Mouse (Mus musculus) embryonic facial prominence, embryonic 10.5 days (tissue): ENCODE measurements around the gene Cadps. TPM values are rescaled to one million over a fixed set of nuclear protein-coding genes. Genes with fewer than 3 reads are reported as not detected.
A peak's percentile ranks its signal among the peaks of the same experiment; 100 is the strongest.

ENCODE experiments used
- DNase-seq: peaks from one replicate; pipeline ENCODE4 v3.0.0-alpha.2; 2017; ENCODE audit warnings: low spot score
- H3K27ac ChIP-seq: fragments of 300-500 bp; sonication (generic); replicated peaks from 2 replicates; pipeline ENCODE4 v1.5.1; 2016; ENCODE audit warnings: mild to moderate bottlenecking
- H3K27me3 ChIP-seq: fragments of 300-500 bp; sonication (generic); replicated peaks from 2 replicates; pipeline ENCODE4 v1.6.1; 2016; ENCODE audit warnings: low read depth, mild to moderate bottlenecking; ENCODE audit not compliant: poor library complexity, severe bottlenecking
- H3K36me3 ChIP-seq: fragments of 300-500 bp; sonication (generic); replicated peaks from 2 replicates; pipeline ENCODE4 v1.6.1; 2016; ENCODE audit warnings: mild to moderate bottlenecking, moderate library complexity
- H3K4me1 ChIP-seq: fragments of 300-500 bp; sonication (generic); 2 replicates; pipeline ENCODE4 v1.6.1; 2016
- H3K4me3 ChIP-seq: fragments of 300-500 bp; sonication (generic); 2 replicates; pipeline ENCODE4 v1.5.1; 2016; ENCODE audit warnings: mild to moderate bottlenecking, moderate library complexity
- H3K9me3 ChIP-seq: fragments of 300-500 bp; sonication (generic); 2 replicates; pipeline ENCODE4 v1.6.1; 2016; ENCODE audit warnings: mild to moderate bottlenecking
- WGBS: fragments of 180-500 bp; shearing (Covaris S2); methylation state at CpG from one replicate; pipeline ENCODE4 v1.1.7; 2016; 5-methylcytosine and 5-hydroxymethylcytosine counted together
- polyA plus RNA-seq: library from polyadenylated mRNA; unstranded; fragments of >200 nt; fragmentation: Nextera tagmentation; extraction: Ambion mirVana; gene quantifications from 2 replicates; pipeline ENCODE4 v1.2.1, GENCODE M21; 2016

Cadps gene
- polyA plus RNA-seq, result 2.0 and 2.6 TPM in 2 replicates

DNA sequence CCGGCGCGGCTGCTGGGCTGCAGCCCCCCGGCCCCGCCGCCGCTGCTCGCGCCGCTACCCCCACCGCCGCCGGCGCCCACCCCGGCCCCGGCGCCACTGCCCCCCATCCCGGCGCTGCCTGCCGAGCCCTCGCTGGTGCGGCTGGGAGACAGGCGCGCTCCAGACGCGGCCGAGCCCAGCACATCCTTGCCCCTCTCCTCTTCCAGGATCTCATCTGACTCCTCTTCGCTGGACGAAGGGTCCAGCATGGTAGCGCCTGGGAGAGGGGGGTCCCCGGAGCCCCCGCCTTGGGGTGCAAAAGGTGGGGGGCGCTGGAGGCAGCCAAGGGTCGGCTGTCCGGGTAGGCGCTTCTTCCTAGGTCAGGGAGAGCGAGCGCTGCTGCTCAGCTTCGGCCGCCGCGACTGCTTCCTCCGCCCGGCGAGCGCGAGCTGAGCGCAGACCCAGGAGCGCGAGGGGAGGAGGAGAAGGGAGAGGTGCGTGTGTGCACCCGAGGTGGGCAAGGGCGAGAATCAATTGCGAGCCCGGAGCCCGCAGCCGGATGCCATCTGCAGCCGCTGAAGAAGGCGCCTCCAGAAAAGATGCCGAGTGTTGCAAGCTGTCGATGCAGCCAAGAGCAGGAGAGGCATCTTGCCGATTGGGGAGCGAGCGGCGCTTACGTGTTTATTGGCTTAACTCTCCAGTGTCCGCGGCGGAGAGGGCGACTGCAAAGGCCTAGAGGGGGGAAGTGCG lies at the start of gene Cadps:
Gene Cadps, minus strand, starts transcription at position 589 of the 729 bp plus-strand sequence.
- WGBS, result under 1% methylated on average over 71 of the region's 71 CpGs
- peak within 1 kb of the TSS; percentile 75 for H3K27ac ChIP-seq
- no peaks in the 10 kb centered on the region for H3K36me3 ChIP-seq

DNA sequence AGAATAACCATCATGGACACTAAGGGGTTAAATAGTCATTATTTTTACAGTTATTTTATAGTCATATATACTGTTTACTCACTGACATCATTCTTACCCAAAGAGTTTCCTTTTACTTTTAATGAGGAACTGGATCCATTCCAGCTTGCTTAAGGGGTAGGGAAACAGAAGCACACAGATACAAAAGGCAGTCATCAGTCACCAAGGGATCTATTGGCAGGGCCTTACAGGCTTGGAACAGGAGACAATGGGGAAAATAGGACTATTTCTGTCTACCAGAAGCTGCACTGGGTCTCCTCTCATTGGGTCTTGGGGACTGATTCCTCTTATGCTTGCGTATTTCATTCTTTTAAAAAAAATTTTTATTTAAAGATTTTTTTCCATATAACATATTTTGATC lies 46.7 kb upstream of the Cadps start:
- Histone ChIP-seq H3K9me3 (no peaks in the 10 kb centered on the region), H3K36me3 (no peaks in the 10 kb centered on the region), H3K27me3 (no peaks in the 10 kb centered on the region), H3K4me3 (no peak overlapping the region), H3K27ac (no peak overlapping the region), H3K4me1 (no peaks in the 10 kb centered on the region)
- WGBS, result 98% methylated on average over 1 of the region's 1 CpGs
- no peak for DNase-seq

More for the DNA sequence above, at the start of gene Cadps:
- peaks cover 26% of the 10 kb centered on the region for H3K27me3 ChIP-seq
- DNase-seq, result peak; percentile 63
- H3K4me1 ChIP-seq, result peaks cover 19% of the 10 kb centered on the region
- H3K4me3 ChIP-seq, result peak within 1 kb of the TSS; percentile 62
- H3K9me3 ChIP-seq, result no peaks in the 10 kb centered on the region

DNA sequence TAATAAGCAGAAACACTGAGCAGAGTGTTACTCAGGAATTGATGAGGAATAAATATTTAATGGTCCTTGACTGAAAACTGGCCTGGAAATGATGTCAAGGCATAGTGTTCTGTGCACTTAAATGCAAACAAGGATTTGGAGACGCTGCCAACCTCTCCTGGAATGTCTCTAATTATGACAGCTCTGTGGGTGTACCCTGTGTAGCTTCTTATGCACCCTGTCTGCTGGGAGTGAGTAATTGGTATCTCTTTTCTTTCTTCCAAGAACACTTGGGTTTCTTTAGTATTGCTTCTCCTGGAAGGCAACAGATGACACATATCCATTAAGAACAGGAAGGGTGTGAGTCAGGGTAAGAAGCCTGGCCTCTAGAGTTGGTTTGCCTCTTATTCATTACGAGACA lies 42.4 kb upstream of the Cadps start:
- no peak for DNase-seq
- Histone ChIP-seq H3K27me3 (no peaks in the 10 kb centered on the region), H3K27ac (no peak overlapping the region), H3K36me3 (no peaks in the 10 kb centered on the region), H3K4me1 (no peaks in the 10 kb centered on the region), H3K4me3 (no peak overlapping the region), H3K9me3 (no peaks in the 10 kb centered on the region)
- WGBS, result 76% methylated on average over 2 of the region's 2 CpGs

DNA sequence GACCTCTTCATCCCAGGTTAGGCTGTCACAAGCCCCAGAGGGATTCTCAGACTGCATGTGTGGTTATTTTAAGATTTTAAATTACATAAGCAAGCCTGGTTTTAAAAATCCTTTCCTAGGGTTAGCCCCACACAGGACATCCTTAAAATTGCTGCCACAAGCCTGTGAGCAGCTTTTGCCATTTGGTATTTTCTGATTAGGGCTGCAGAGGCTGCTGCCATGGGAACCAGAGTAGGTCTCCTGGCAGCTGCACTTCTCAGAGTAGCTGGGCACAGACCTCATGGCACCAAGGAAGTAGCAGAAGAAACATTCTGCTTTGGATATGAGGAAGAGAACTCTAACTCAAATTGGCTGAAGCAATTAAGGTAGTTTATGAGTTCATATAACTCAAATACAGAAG lies 21.0 kb upstream of the Cadps start:
- no peaks in the 10 kb centered on the region for H3K4me1 ChIP-seq
- no peak overlapping the region for H3K4me3 ChIP-seq
- H3K27ac ChIP-seq, result no peak overlapping the region
- no peaks in the 10 kb centered on the region for H3K36me3 ChIP-seq
- no peak for DNase-seq
- H3K27me3 ChIP-seq, result no peaks in the 10 kb centered on the region
- H3K9me3 ChIP-seq, result no peaks in the 10 kb centered on the region

DNA sequence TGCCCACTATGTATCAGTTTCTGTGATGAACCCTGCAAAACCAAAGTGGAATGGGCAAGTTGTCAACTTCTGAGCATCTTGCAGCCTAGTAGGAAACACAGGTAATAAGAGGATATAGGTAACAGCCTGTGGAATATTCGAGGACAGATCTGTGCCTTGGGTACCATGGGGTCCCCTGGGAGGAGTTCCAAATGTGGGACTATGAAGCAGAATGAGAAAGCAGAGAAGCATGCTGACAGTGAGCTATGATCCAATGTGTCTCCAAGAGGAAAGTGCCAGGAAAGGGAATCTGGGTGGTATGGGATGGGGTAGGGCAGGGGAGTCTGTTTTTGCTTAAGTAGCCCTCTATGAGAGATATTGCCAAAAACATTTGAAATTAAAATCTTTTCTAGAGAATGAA lies 16.6 kb upstream of the Cadps start:
- no peak for DNase-seq
- H3K4me3 ChIP-seq, result no peak overlapping the region
- no peak overlapping the region for H3K27ac ChIP-seq
- no peaks in the 10 kb centered on the region for H3K36me3 ChIP-seq
- no peaks in the 10 kb centered on the region for H3K4me1 ChIP-seq
- 84% methylated on average over 1 of the region's 1 CpGs for WGBS
- no peaks in the 10 kb centered on the region for H3K9me3 ChIP-seq
- no peaks in the 10 kb centered on the region for H3K27me3 ChIP-seq

DNA sequence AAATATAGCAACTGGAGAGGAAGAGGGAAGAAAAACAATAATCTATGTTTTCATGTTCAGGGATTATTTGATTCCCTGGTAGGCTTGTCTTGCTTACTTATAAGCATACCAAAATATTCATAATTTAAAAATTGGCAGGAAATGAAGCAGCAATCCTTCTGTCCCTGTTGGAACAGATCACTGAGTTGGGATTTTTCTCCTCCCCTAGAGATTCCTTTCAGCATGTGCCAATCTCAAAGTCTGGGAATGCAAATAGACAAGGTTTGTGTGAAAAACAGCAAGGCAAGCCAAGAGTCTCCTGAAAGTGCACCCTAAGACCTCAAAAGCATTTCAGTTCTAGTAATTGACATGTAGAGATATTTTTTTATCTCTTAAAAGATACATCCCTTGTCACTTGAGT lies 16.1 kb upstream of the Cadps start:
- no peak for DNase-seq
- H3K27ac ChIP-seq, result no peak overlapping the region

DNA sequence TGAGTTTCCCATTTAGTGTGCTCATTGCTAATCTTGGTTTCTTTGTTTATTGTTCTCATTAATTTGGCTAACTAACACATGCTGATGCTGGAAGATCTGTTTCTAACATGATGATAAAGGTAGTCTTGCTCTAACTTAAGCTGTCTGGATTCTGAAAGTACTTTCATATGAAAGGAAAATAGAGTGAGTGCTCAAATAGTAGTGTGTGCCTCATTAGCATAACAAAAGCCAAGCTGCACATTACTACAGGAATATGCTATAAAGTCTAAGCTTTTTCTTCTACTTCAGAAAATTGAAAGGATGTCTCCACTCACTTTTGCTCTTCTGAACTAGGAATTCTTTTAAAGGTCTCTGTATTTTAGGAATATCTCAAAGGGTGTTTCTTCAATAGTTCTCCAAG lies 15.4 kb upstream of the Cadps start:
- Histone ChIP-seq H3K27ac (no peak overlapping the region), H3K27me3 (no peaks in the 10 kb centered on the region), H3K4me1 (no peaks in the 10 kb centered on the region), H3K9me3 (no peaks in the 10 kb centered on the region), H3K36me3 (no peaks in the 10 kb centered on the region), H3K4me3 (no peak overlapping the region)
- no peak for DNase-seq

More for the DNA sequence above, 16.1 kb upstream of the Cadps start:
- Histone ChIP-seq H3K4me3 (no peak overlapping the region), H3K36me3 (no peaks in the 10 kb centered on the region), H3K4me1 (no peaks in the 10 kb centered on the region), H3K27me3 (no peaks in the 10 kb centered on the region), H3K9me3 (no peaks in the 10 kb centered on the region)

DNA sequence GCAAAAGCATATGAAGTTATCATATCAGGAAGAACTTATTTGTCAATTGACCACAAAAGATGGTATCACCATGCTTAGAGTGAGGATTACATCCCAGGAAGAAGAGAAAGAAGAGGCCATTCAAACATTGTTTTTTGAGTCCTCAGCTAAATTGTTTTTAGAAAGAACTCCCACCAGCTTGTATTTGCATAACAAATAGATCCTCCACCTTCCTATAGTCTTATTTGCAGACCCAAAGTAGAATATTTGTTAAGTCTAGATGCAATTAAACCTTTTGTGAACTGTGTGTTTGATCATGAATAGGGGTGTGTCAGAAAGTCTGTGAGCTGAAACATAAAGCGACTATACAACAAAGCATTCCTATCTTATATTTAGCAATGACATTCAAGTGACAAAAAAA lies 15.0 kb upstream of the Cadps start:
- Histone ChIP-seq H3K9me3 (no peaks in the 10 kb centered on the region), H3K4me3 (no peak overlapping the region), H3K36me3 (no peaks in the 10 kb centered on the region), H3K27me3 (no peaks in the 10 kb centered on the region), H3K27ac (no peak overlapping the region), H3K4me1 (no peaks in the 10 kb centered on the region)
- 28% methylated on average over 1 of the region's 1 CpGs for WGBS
- DNase-seq, result no peak

DNA sequence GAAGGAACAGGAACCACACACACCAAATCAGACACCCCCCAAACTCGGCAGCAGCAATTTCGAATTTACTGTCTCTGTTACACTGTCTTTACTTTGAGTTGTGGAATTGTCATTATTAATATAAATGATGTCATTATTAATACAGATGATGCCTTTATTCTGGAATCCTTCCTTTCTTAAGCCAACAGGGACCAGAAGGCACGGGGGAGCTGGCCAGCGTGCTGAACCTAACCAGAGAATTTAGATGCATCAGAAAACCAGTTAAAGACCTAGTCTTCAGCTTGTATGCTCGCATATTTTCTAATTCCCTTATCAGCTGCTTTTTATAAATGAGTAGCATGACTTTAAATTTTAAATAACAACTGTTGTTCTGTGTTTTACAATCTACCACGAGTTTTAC lies 902 bp upstream of the Cadps start:
- Histone ChIP-seq H3K4me1 (peaks cover 19% of the 10 kb centered on the region), H3K9me3 (no peaks in the 10 kb centered on the region), H3K27ac (no peak overlapping the region), H3K27me3 (peaks cover 26% of the 10 kb centered on the region), H3K36me3 (no peaks in the 10 kb centered on the region), H3K4me3 (no peak overlapping the region)
- DNase-seq, result peak; percentile 74
- 17% methylated on average over 6 of the region's 6 CpGs for WGBS

DNA sequence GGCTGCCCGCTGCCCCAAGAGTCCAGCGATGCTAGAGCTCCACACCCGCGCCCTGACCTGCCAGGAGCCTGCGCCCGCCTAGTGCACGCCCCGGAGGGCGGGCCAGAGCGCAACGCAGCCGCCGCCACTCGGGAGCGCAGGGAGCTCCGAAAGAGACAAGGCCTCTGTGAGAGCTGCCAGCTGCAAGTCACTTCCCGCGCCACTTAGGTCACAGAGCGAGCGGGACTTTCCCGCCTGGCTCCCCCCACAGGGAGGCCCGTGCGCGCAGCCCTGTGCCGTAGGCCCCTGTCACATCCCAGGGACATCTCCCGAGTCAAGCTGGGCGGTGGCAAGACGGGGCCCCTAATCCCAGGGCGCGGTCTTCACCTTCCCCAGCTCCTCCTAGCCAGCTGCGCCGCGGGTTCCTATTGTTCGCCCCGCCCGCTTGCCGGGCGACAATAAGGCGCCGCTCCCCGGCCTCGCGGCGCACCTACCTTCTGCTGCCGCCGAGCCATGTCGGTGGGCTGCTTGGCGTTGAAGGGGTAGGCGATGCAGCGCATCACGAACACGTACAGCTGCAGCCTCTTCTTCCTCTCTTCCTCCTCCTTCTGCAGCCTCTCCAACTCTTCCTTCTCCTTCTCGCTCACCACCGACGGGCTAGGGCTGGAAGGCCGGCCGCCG lies 918 bp downstream of the Cadps start:
- no peaks in the 10 kb centered on the region for H3K36me3 ChIP-seq
- peak overlapping the region; percentile 62 for H3K4me3 ChIP-seq
- peak; percentile 78 for DNase-seq
- peak overlapping the region; percentile 75 for H3K27ac ChIP-seq
- H3K4me1 ChIP-seq, result peaks cover 19% of the 10 kb centered on the region
- peaks cover 26% of the 10 kb centered on the region for H3K27me3 ChIP-seq
- no peaks in the 10 kb centered on the region for H3K9me3 ChIP-seq
- under 1% methylated on average over 58 of the region's 58 CpGs for WGBS

DNA sequence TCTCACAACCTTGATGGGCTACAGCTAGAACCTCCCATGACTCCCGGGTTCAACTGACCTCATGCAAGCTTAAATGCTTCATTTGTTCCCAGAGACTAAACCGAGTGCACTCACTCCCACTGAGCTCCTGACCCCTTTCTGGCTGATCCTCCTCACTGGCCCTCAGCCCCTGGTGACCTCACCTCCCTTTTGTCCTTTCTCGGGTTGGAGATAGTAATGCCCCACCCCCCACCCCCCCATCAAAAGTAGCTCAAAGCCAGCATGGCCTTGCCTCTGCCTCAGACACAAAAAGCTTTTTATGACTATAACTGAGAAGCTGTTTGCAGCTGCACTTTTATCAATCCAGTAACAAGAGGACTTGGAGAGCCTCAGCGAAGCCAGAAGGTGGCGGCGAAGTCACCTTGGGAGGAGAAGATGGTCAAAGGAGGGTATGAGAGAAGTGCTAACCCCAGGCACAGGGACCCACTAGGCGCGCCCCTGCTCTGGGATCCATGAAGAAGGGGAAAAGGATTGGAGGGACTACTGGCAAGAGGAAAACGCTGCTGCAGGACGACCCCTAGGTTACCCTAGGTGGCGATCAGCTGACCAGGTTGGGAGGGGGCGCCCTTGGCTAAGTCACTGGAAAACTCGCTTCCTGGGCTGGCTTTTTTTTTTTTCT lies 1.6 kb downstream of the Cadps start:
- no peaks in the 10 kb centered on the region for H3K9me3 ChIP-seq
- no peaks in the 10 kb centered on the region for H3K36me3 ChIP-seq
- no peak for DNase-seq
- H3K27me3 ChIP-seq, result peaks cover 26% of the 10 kb centered on the region
- peak overlapping the region; percentile 75; the same call in 1 of the 2 replicates for H3K27ac ChIP-seq
- under 1% methylated on average over 13 of the region's 13 CpGs for WGBS
- peak overlapping the region; percentile 62 for H3K4me3 ChIP-seq
- peaks cover 19% of the 10 kb centered on the region for H3K4me1 ChIP-seq

DNA sequence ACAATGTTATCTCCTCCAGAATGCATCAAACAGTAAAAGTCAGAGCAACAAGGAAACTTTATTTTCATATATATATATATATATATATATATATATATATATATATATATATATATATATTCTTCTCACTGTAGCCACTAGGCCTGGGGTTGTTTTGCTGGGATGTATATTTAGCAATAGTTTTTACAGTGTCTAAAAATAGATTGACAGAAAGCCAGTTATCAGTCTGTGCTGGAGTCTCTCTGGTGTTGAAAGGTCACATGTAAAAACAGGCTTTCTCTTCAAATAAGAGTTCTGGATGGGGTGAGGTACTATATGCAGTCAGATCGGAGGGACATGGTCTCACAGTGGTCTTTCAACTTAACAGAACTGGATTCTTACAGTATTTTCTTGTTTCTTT lies 2.7 kb downstream of the Cadps start:
- Histone ChIP-seq H3K4me1 (peaks cover 19% of the 10 kb centered on the region), H3K27me3 (peaks cover 26% of the 10 kb centered on the region), H3K36me3 (no peaks in the 10 kb centered on the region), H3K27ac (no peak overlapping the region), H3K9me3 (no peaks in the 10 kb centered on the region), H3K4me3 (no peak overlapping the region)
- 74% methylated on average over 1 of the region's 1 CpGs for WGBS
- no peak for DNase-seq

DNA sequence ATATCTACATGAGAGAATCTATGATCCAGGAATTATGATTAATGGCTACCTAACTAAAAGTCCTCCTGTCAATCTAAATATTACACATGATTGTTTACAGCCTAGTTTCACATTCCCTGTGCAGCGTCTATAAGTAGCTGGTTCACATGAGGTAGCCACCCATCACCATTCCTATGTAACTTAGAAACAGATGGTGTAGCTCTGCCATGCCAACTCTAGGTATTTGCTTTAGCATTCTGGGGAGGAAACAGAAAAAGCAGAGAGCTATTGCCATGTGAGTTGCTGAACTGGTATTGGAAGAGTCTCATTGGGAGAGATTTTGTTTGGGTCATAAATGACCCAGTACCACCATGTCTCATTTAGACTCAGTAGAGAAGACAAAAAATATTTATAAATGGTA lies 4.4 kb downstream of the Cadps start:
- Histone ChIP-seq H3K36me3 (no peaks in the 10 kb centered on the region), H3K4me1 (peaks cover 19% of the 10 kb centered on the region), H3K27ac (no peak overlapping the region), H3K4me3 (no peak overlapping the region), H3K9me3 (no peaks in the 10 kb centered on the region), H3K27me3 (peaks cover 23% of the 10 kb centered on the region)
- WGBS, result 79% methylated on average over 1 of the region's 1 CpGs
- DNase-seq, result no peak
